Mouse (Mus musculus) olfactory bulb, adult 2 months (tissue): ENCODE data around the gene 4930558K02Rik.

Experiments used
- CTCF ChIP-seq: fragments of 200-500 bp; IDR thresholded peaks from 2 replicates; pipeline ENCODE4 v1.5.1; 2012; ENCODE audit warnings: low read depth, mild to moderate bottlenecking, low read length, moderate library complexity; ENCODE audit not compliant: insufficient read depth
- POLR2A ChIP-seq: fragments of 200-500 bp; IDR thresholded peaks from 2 replicates; pipeline ENCODE4 v1.6.1; 2012; ENCODE audit warnings: mild to moderate bottlenecking, low read depth, low read length, moderate library complexity; ENCODE audit not compliant: insufficient read depth

DNA sequence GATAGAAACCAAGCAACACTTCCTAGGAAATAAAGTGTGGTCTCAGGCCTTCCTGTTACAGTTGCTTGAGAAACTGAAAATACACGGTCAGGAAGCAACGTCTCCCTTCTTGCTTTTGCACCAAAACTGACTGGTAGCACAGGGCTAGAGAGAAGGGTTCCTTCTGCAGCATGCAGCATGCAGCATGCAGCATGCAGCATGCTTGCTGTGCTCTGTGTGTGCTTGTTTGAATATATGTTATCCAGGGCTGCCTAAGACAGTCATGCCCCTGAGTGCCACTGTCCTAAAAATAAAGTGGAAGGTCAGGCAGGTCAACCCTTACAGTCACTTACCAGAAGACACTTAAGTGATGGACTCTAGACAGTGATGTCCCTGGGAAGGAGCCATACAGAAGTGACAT, 85.3 kb downstream of the 4930558K02Rik start:
- no peak for TF ChIP-seq CTCF
- no peak for TF ChIP-seq POLR2A
